Mouse (Mus musculus): ENCODE results near the gene Dhrs1. TPM values are rescaled to one million over a fixed set of nuclear protein-coding genes. Genes with fewer than 3 reads are reported as not detected.

Gene Dhrs1
- polyA plus RNA-seq (2012; rRNA removed) = 86.8 and 87.0 TPM in 2 replicates

GRCm38 (mm10) chr14:55745180-55745860 is at the start of gene Dhrs1, which contains the start of gene Nop9:
Gene Dhrs1 (minus strand): TSS chr14:55745690.
Gene Nop9 (plus strand): TSS chr14:55745693.

GRCm38 (mm10) chr14:55788256-55789050 is 43.0 kb upstream of the Dhrs1 start, which contains the start of gene Ripk3:
Gene Ripk3 (minus strand): TSS chr14:55788865.

GRCm38 (mm10) chr14:55783958-55784235 is 38.4 kb upstream of the Dhrs1 start, which contains the start of gene Adcy4:
Gene Adcy4 (minus strand): TSS chr14:55784095.

GRCm38 (mm10) chr14:55765696-55766095 is 20.2 kb upstream of the Dhrs1 start, which contains the start of gene Ltb4r1:
Gene Ltb4r1 (plus strand): TSS chr14:55765962.

GRCm38 (mm10) chr14:55761163-55761562 is 15.7 kb upstream of the Dhrs1 start, which contains the start of gene Ltb4r2:
Gene Ltb4r2 (plus strand): TSS chr14:55761428.

GRCm38 (mm10) chr14:55758363-55758784 is 12.9 kb upstream of the Dhrs1 start, which contains the start of gene Cideb:
Gene Cideb (minus strand): TSS chr14:55758458.

GRCm38 (mm10) chr14:55721700-55722437 is 23.6 kb downstream of the Dhrs1 start, which contains the start of gene Rabggta:
Gene Rabggta (minus strand): TSS chr14:55722263.

DNA sequence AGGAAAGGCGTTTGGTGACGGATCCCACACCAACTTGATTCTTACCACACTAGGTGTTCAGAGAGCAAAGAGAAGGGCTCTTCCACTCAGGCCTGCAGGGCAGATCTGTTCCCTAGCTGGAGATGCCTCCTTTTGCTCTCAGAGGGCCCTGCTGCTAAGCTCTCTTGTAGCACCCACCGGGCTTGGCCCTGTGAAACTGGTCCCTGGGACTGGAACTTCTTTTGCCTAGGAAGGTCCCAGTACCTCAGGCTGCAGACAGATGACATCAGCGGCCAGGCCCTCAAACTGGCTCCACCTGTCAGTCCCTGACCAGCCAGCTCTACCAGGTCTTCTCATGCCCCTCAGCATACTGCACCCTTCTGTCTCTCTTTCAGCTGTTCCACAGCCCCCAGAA is 31.8 kb downstream of the Dhrs1 start, which contains the start of gene Tgm1:
TSS of gene Tgm1 (minus strand) at position 198 of the 394 bp plus-strand sequence.

Other genes starting within 250 kb of the Dhrs1 start
- gene Cpne6, start 235.2 kb downstream of the Dhrs1 start, polyA plus RNA-seq (2012; rRNA removed) = 7.3 and 10.1 TPM in 2 replicates
- 0.64 and 0.80 TPM in 2 replicates for gene Nrl, start 220.7 kb downstream of the Dhrs1 start, polyA plus RNA-seq (2012; rRNA removed)
- 19.4 and 24.9 TPM in 2 replicates for gene Pck2, start 205.4 kb downstream of the Dhrs1 start, polyA plus RNA-seq (2012; rRNA removed)
- 99.5 and 110 TPM in 2 replicates for gene Dcaf11, start 185.7 kb downstream of the Dhrs1 start, polyA plus RNA-seq (2012; rRNA removed)
- 0.55 and 0.85 TPM in 2 replicates for gene A730061H03Rik, start 185.3 kb downstream of the Dhrs1 start, polyA plus RNA-seq (2012; rRNA removed)
- 0.20 and 4.1 TPM in 2 replicates for gene Fitm1, start 170.1 kb downstream of the Dhrs1 start, polyA plus RNA-seq (2012; rRNA removed)
- 95.6 and 100 TPM in 2 replicates for gene Psme1, start 167.6 kb downstream of the Dhrs1 start, polyA plus RNA-seq (2012; rRNA removed)
- 15.2 and 19.4 TPM in 2 replicates for gene Emc9, start 160.4 kb downstream of the Dhrs1 start, polyA plus RNA-seq (2012; rRNA removed)
- gene Psme2, start 154.6 kb downstream of the Dhrs1 start, polyA plus RNA-seq (2012; rRNA removed) = 80.2 and 87.2 TPM in 2 replicates
- 24.8 and 26.6 TPM in 2 replicates for gene Rnf31, start 154.0 kb downstream of the Dhrs1 start, polyA plus RNA-seq (2012; rRNA removed)
- 27.1 and 27.9 TPM in 2 replicates for gene Irf9, start 142.1 kb downstream of the Dhrs1 start, polyA plus RNA-seq (2012; rRNA removed)
- 19.0 and 25.2 TPM in 2 replicates for gene Rec8, start 127.7 kb downstream of the Dhrs1 start, polyA plus RNA-seq (2012; rRNA removed)
- gene Ipo4, start 109.7 kb downstream of the Dhrs1 start, polyA plus RNA-seq (2012; rRNA removed) = 171 and 172 TPM in 2 replicates
- 6.9 and 7.0 TPM in 2 replicates for gene Gm49378, start 107.8 kb downstream of the Dhrs1 start, polyA plus RNA-seq (2012; rRNA removed)
- gene Tm9sf1, start 101.9 kb downstream of the Dhrs1 start, polyA plus RNA-seq (2012; rRNA removed) = 48.4 and 58.4 TPM in 2 replicates
- gene Tssk4, start 95.5 kb downstream of the Dhrs1 start, polyA plus RNA-seq (2012; rRNA removed) = 2.0 and 2.1 TPM in 2 replicates
- gene Mdp1, start 85.2 kb downstream of the Dhrs1 start, polyA plus RNA-seq (2012; rRNA removed) = 52.9 and 57.0 TPM in 2 replicates
- 43.0 and 44.1 TPM in 2 replicates for gene Gmpr2, start 73.7 kb downstream of the Dhrs1 start, polyA plus RNA-seq (2012; rRNA removed)
- gene Nedd8, start 73.6 kb downstream of the Dhrs1 start, polyA plus RNA-seq (2012; rRNA removed) = 461 and 488 TPM in 2 replicates
- 32.9 and 33.1 TPM in 2 replicates for gene Tinf2, start 63.9 kb downstream of the Dhrs1 start, polyA plus RNA-seq (2012; rRNA removed)
- gene Tgm1, start 31.8 kb downstream of the Dhrs1 start, polyA plus RNA-seq (2012; rRNA removed) = 0.43 and 1.5 TPM in 2 replicates
- 57.1 and 61.9 TPM in 2 replicates for gene Rabggta, start 23.4 kb downstream of the Dhrs1 start, polyA plus RNA-seq (2012; rRNA removed)
- gene Nop9, start within 50 bp of the Dhrs1 start, polyA plus RNA-seq (2012; rRNA removed) = 21.4 and 26.4 TPM in 2 replicates
- 0.57 and 1.3 TPM in 2 replicates for gene Cideb, start 12.8 kb upstream of the Dhrs1 start, polyA plus RNA-seq (2012; rRNA removed)
- 0.11 and 0.21 TPM in 2 replicates for gene Ltb4r2, start 15.7 kb upstream of the Dhrs1 start, polyA plus RNA-seq (2012; rRNA removed)
- 0.34 and 0.91 TPM in 2 replicates for gene Ltb4r1, start 20.3 kb upstream of the Dhrs1 start, polyA plus RNA-seq (2012; rRNA removed)
- 5.0 and 9.7 TPM in 2 replicates for gene Adcy4, start 38.4 kb upstream of the Dhrs1 start, polyA plus RNA-seq (2012; rRNA removed)
- gene Ripk3, start 43.2 kb upstream of the Dhrs1 start, polyA plus RNA-seq (2012; rRNA removed) = 3.1 and 9.4 TPM in 2 replicates
- gene Nfatc4, start 77.5 kb upstream of the Dhrs1 start, polyA plus RNA-seq (2012; rRNA removed) = 29.1 and 48.1 TPM in 2 replicates
- 18.4 and 24.1 TPM in 2 replicates for gene Nynrin, start 108.3 kb upstream of the Dhrs1 start, polyA plus RNA-seq (2012; rRNA removed)
- gene Cbln3, start 138.7 kb upstream of the Dhrs1 start, polyA plus RNA-seq (2012; rRNA removed) = 0.45 and 0.53 TPM in 2 replicates
- gene Khnyn, start 139.3 kb upstream of the Dhrs1 start, polyA plus RNA-seq (2012; rRNA removed) = 14.8 and 16.5 TPM in 2 replicates
- gene Sdr39u1, start 154.6 kb upstream of the Dhrs1 start, polyA plus RNA-seq (2012; rRNA removed) = 102 and 107 TPM in 2 replicates
- gene Cma1, start 199.0 kb upstream of the Dhrs1 start, polyA plus RNA-seq (2012; rRNA removed) = 1.4 and 5.1 TPM in 2 replicates
- not detected in 2 replicates for gene Cma2, start 205.3 kb upstream of the Dhrs1 start, polyA plus RNA-seq (2012; rRNA removed)